Mouse (Mus musculus): ENCODE measurements at regions not wholly inside any gene's neighbourhood (a gene's known extent, or its start where the extent isn't known, plus 50 kb on each side); places are given as distances from the start of the nearest gene placed in this dataset.
"Not testable (repeated sequence)": the region's sequence is repeated elsewhere in the genome, so short reads cannot be mapped to it uniquely, and the experiment has no call there.

DNA sequence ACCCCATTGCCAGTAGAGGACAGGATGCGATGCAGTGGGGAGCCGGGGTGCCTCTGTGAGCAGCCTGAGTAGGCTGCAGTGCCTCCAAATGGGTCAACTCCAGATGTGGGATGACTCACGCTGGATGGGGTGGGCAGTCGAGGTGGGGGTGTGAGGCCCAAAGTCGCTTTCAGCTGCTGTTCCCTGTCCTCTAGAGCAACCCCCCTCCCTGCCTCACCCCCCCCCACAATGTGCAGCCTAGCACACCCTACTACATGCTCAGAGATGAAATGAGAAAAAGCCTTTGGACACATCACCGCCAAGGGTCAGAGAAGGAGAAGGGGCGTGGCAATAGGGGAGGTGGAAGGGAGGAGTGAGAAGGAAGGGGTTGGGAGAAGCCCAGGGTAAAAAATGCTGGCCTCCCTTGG lies 61.9 kb upstream of the Col1a1 start:
- Histone ChIP-seq H3K27me3 (ENCODE audit: control insufficient read depth, insufficient read depth, low read length) (no peaks in the 10 kb centered on the region), H3K36me3 (ENCODE audit: control insufficient read depth, insufficient read depth, low read length) (no peaks in the 10 kb centered on the region), H3K4me3 (ENCODE audit: low read depth, low read length) (peak overlapping the region; percentile 23), H3K4me2 (replicated peaks; ENCODE audit: low read depth) (peak overlapping the region; percentile 42), H3K9me3 (ENCODE audit: control insufficient read depth, low read length) (no peaks in the 10 kb centered on the region), H3K9ac (ENCODE audit: low read length) (peak overlapping the region; percentile 52), H3K4me1 (replicated peaks; ENCODE audit: control insufficient read depth, insufficient read depth) (peaks cover 9% of the 10 kb centered on the region), H3K27ac (replicated peaks) (peak overlapping the region; percentile 91)
- TF ChIP-seq CTCF (IDR thresholded peaks at IDR 0.05; ENCODE audit: low read depth): no peak
- TF ChIP-seq EP300 (optimal IDR thresholded peaks at IDR 0.05): no peak
- ATAC-seq (ENCODE audit: low FRiP score, low TSS enrichment): peak; percentile 52; the same call in 1 of the 2 replicates
- DNase-seq (ENCODE audit: low spot score): peak; percentile 43
- WGBS: 8% methylated on average over 7 of the region's 7 CpGs

DNA sequence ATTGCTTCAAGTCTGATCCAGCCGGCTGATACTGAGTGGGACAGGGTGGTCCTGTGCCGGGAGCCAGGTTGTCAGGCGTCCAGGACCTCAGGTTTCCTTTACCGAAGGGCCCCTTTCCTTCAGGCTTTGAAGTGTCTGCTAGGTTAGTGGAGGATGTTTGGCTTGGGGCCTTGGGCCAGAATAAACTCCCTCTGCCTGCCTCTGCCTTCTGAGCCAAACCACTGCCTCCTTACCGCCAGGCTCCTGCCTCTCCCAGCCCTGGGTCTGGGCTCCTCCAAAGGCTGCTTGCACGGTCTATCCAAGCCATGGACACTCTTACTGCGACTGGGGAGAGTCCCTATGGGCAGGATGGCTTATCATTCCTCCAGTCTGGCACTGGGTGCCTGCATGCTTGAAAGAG lies 62.3 kb upstream of the Col1a1 start:
- no peaks in the 10 kb centered on the region for H3K9me3 ChIP-seq (ENCODE audit: control insufficient read depth, low read length)
- H3K36me3 ChIP-seq (ENCODE audit: control insufficient read depth, insufficient read depth, low read length): no peaks in the 10 kb centered on the region
- H3K9ac ChIP-seq (ENCODE audit: low read length): peak overlapping the region; percentile 52
- peak; percentile 26 for DNase-seq (ENCODE audit: low spot score)
- H3K4me2 ChIP-seq (replicated peaks; ENCODE audit: low read depth): peak overlapping the region; percentile 42
- peaks cover 9% of the 10 kb centered on the region for H3K4me1 ChIP-seq (replicated peaks; ENCODE audit: control insufficient read depth, insufficient read depth)
- WGBS: 4% methylated on average over 7 of the region's 7 CpGs
- TF ChIP-seq EP300 (optimal IDR thresholded peaks at IDR 0.05): no peak
- no peak for TF ChIP-seq CTCF (IDR thresholded peaks at IDR 0.05; ENCODE audit: low read depth)
- H3K27ac ChIP-seq (replicated peaks): peak overlapping the region; percentile 91
- H3K4me3 ChIP-seq (ENCODE audit: low read depth, low read length): peak overlapping the region; percentile 23
- no peaks in the 10 kb centered on the region for H3K27me3 ChIP-seq (ENCODE audit: control insufficient read depth, insufficient read depth, low read length)
- peak; percentile 13; the same call in 1 of the 2 replicates for ATAC-seq (ENCODE audit: low FRiP score, low TSS enrichment)

DNA sequence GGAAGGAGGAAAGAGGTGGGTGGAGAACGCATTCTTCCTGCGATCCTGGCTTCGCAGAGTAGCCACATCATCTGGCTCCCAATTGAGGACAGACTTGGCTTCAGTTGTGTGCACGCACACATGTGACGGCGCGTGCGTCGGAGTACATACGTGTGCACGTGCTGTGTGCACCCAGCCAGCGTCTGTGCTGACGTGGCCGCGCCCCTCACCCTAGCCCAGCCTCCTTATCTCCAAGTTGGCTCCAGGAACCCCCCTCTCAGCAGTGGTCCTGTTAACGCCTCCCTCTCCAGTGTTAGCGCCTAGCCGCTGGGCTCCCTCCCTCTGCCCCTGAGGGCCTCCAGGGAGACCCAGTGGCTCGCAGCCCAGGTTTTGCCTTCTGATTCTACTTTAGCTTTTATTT lies 63.1 kb upstream of the Col1a1 start:
- Histone ChIP-seq H3K36me3 (ENCODE audit: control insufficient read depth, insufficient read depth, low read length) (no peaks in the 10 kb centered on the region), H3K9me3 (ENCODE audit: control insufficient read depth, low read length) (no peaks in the 10 kb centered on the region), H3K4me1 (replicated peaks; ENCODE audit: control insufficient read depth, insufficient read depth) (peaks cover 9% of the 10 kb centered on the region), H3K4me2 (replicated peaks; ENCODE audit: low read depth) (peak overlapping the region; percentile 42), H3K9ac (ENCODE audit: low read length) (peak overlapping the region; percentile 52), H3K27ac (replicated peaks) (peak overlapping the region; percentile 91), H3K4me3 (ENCODE audit: low read depth, low read length) (peak overlapping the region; percentile 23; the same call in 1 of the 2 replicates), H3K27me3 (ENCODE audit: control insufficient read depth, insufficient read depth, low read length) (no peaks in the 10 kb centered on the region)
- TF ChIP-seq CTCF (IDR thresholded peaks at IDR 0.05; ENCODE audit: low read depth) (0 out of 2 replicates have a peak, but pooled peaks have one; percentile 2), EP300 (optimal IDR thresholded peaks at IDR 0.05) (no peak)
- DNase-seq (ENCODE audit: low spot score): peak; percentile 60
- WGBS: 1% methylated on average over 19 of the region's 19 CpGs
- ATAC-seq (ENCODE audit: low FRiP score, low TSS enrichment): peak; percentile 83

DNA sequence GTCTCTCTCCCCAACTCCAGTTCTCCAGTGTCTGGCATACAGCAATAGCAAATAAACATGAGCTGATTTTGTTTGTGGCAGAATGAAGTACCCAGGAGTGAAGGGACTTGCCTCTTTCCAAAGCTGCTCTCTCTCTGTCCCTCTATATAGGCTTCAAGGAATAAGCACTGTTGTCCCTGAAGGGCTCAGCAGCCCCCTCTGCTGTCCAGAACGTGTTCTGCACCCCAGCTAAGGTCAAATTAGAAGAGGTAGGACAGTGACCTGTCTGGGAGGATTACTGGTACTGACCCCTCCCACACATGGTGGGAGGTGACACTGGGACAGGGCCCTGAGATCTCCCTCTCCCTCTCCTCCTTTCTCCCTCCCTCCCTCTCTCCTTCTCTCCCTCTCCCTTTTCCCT lies 65.7 kb upstream of the Col1a1 start:
- DNase-seq (ENCODE audit: low spot score) (peak; percentile 62), ATAC-seq (ENCODE audit: low FRiP score, low TSS enrichment) (0 out of 2 replicates have a peak, but pooled peaks have one; percentile 18)
- Histone ChIP-seq H3K27me3 (ENCODE audit: control insufficient read depth, insufficient read depth, low read length) (no peaks in the 10 kb centered on the region), H3K27ac (replicated peaks) (0 out of 2 replicates have a peak overlapping the region, but pooled peaks have one; percentile 13), H3K4me2 (replicated peaks; ENCODE audit: low read depth) (peak overlapping the region; percentile 39; the same call in 1 of the 2 replicates), H3K4me1 (replicated peaks; ENCODE audit: control insufficient read depth, insufficient read depth) (peaks cover 9% of the 10 kb centered on the region), H3K4me3 (ENCODE audit: low read depth, low read length) (no peak overlapping the region), H3K9ac (ENCODE audit: low read length) (no peak overlapping the region), H3K36me3 (ENCODE audit: control insufficient read depth, insufficient read depth, low read length) (no peaks in the 10 kb centered on the region), H3K9me3 (ENCODE audit: control insufficient read depth, low read length) (no peaks in the 10 kb centered on the region)
- 0% methylated on average over 1 of the region's 1 CpGs for WGBS
- no peak for TF ChIP-seq EP300 (optimal IDR thresholded peaks at IDR 0.05)
- TF ChIP-seq CTCF (IDR thresholded peaks at IDR 0.05; ENCODE audit: low read depth): peak; percentile 86

DNA sequence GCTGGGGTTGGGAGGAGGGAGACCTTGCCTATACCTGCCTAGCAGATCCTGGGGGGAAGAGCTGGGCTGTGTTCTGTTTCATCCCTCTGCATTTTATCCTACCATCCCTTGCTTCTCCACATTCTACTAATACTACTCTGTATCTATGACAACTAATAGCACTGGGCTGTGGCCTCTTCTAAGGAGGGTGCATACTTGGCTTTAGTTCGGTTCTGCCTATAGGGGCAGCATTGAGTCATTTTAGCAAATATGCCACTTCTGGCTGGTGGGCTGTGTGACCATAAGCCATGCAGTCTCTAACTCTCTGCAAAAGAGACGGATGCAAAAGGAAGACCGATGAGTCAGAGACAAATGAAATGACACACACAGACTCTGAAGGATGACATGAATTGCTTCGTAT lies 66.2 kb upstream of the Col1a1 start:
- H3K9me3 ChIP-seq (ENCODE audit: control insufficient read depth, low read length); H3K36me3 ChIP-seq (ENCODE audit: control insufficient read depth, insufficient read depth, low read length); H3K9ac ChIP-seq (ENCODE audit: low read length); H3K27me3 ChIP-seq (ENCODE audit: control insufficient read depth, insufficient read depth, low read length); H3K4me1 ChIP-seq (replicated peaks; ENCODE audit: control insufficient read depth, insufficient read depth); DNase-seq (ENCODE audit: low spot score); H3K4me3 ChIP-seq (ENCODE audit: low read depth, low read length): not testable (repeated sequence)
- ATAC-seq (ENCODE audit: low FRiP score, low TSS enrichment): peak; percentile 32; the same call in 1 of the 2 replicates
- Histone ChIP-seq H3K27ac (replicated peaks) (0 out of 2 replicates have a peak overlapping the region, but pooled peaks have one; percentile 13), H3K4me2 (replicated peaks; ENCODE audit: low read depth) (peak overlapping the region; percentile 39; the same call in 1 of the 2 replicates)
- WGBS: 22% methylated on average over 4 of the region's 4 CpGs
- TF ChIP-seq CTCF (IDR thresholded peaks at IDR 0.05; ENCODE audit: low read depth): peak; percentile 70

- TF ChIP-seq CTCF (IDR thresholded peaks at IDR 0.05; ENCODE audit: low read depth) (peak; percentile 94), EP300 (optimal IDR thresholded peaks at IDR 0.05) (no peak)
- Histone ChIP-seq H3K27ac (replicated peaks) (no peak overlapping the region), H3K27me3 (ENCODE audit: control insufficient read depth, insufficient read depth, low read length) (no peaks in the 10 kb centered on the region), H3K4me1 (replicated peaks; ENCODE audit: control insufficient read depth, insufficient read depth) (no peaks in the 10 kb centered on the region), H3K4me2 (replicated peaks; ENCODE audit: low read depth) (no peak overlapping the region), H3K9me3 (ENCODE audit: control insufficient read depth, low read length) (no peaks in the 10 kb centered on the region), H3K4me3 (ENCODE audit: low read depth, low read length) (no peak overlapping the region), H3K36me3 (ENCODE audit: control insufficient read depth, insufficient read depth, low read length) (no peaks in the 10 kb centered on the region), H3K9ac (ENCODE audit: low read length) (no peak overlapping the region)
- 12% methylated on average over 9 of the region's 9 CpGs for WGBS
- ATAC-seq (ENCODE audit: low FRiP score, low TSS enrichment) (peak; percentile 68), DNase-seq (ENCODE audit: low spot score) (peak; percentile 84)
These were observed 69.7 kb upstream of the Col1a1 start for GRCm38 (mm10) chr11:94866176-94866967.
